Mouse (Mus musculus): ENCODE measurements around the gene Tgfbr1.
A peak's percentile ranks its signal among the peaks of the same experiment; 100 is the strongest.
"Not testable (repeated sequence)": the region's sequence is repeated elsewhere in the genome, so short reads cannot be mapped to it uniquely, and the experiment has no call there.

Gene Tgfbr1

DNA sequence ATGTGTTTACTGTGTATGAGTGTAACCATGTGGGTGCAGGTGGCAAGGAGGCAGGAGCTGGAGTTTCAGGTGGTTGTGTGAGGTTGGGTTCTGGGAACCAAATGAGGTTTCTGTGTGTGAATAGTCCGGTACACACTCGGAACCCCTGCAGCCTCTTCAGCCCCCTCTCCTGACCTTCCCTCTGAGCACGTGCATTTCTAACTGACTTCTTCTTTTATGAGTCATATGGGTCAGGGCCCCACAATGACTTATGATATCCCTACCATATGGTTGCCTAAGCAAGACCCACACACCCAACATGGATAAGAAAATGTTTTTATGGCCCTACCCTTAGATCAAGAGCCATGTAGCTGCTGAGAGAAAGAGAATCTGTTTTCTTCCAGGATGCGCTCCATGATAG, 6.0 kb upstream of the Tgfbr1 start:
- DNase-seq (ENCODE audit: low read depth, low spot score): no peak

DNA sequence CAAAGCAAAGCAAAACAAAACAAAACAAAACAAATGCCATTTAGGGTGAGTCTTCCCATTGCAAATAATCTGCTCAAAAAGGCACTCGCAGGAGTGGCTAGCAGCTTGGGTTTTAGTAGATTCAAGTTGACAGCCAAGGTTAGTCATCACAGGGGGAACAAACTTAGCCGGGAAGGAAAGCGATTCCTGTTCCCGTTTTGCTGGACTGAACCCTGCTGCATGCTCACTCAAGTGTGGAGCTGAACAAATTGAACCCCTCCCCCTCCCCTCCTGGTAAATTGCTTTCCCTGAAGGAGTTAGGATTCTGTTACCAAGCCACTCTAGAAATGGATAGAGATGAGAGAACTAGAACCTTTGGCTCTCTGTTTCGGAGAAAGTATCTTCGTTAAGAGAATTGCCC, 3.3 kb upstream of the Tgfbr1 start:
- no peak for DNase-seq (ENCODE audit: low read depth, low spot score)

DNA sequence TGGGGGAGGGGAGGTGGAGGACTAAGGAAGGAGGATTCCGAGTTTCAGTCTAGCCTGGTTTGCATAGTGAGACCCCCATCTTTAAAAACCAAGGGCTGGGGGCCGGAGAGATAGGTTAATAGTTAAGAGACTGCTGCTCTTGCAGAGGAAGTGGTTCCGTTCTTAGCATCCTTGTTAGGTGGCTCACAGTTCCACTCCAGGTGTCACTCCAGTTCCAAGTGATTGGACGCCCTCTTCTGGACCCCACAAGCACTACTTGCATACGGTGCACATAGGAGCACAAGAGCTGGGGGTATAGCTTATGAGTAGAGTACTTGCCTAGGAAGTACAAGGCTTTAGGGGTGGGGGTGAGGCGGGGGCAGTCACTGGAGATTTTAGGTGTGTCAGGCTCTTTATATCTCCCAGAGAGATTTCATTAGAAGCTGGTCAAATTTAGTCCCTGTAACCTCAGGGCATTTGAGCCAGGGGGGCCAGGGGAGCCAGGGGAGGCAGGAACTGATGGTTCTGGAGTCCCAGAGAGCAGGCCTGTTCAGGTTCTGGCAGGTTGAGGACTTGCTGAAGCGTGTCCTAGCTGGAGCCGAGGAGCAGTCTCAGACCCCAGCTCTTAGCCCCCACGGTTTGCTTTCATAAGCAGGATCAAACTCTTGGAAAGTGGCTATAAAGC, 1.5 kb upstream of the Tgfbr1 start:
- peak; percentile 30 for DNase-seq (ENCODE audit: low read depth, low spot score)

DNA sequence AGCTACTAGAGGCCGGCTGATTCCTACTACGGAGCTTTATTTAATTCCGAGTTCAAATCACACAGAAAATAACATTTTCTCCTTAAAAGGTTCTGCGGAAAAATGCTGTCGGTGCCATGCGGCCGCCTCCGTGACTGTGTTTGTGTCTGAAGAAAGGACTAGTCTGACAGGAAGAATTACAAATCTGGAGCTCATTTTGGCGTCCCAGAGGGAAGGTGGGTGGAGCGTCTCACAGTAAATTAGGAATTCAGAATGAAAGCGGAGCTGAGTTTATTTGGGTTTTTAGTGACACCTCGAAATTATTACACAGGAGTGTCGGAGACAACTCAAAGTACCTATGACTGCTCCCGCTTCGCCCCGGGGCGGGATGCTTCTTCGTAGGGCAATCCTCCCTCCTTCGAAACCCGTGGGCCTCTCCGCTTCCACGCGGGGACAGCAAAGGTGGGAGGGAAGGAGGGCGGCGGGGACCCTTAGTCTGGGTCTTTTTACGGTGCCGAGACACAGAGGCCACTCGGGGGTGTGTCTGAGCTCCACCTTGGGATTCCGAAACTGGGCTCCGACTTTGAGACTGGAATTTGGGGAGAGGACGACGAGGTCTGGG, 861 bp upstream of the Tgfbr1 start:
- peak; percentile 40 for DNase-seq (ENCODE audit: low read depth, low spot score)

DNA sequence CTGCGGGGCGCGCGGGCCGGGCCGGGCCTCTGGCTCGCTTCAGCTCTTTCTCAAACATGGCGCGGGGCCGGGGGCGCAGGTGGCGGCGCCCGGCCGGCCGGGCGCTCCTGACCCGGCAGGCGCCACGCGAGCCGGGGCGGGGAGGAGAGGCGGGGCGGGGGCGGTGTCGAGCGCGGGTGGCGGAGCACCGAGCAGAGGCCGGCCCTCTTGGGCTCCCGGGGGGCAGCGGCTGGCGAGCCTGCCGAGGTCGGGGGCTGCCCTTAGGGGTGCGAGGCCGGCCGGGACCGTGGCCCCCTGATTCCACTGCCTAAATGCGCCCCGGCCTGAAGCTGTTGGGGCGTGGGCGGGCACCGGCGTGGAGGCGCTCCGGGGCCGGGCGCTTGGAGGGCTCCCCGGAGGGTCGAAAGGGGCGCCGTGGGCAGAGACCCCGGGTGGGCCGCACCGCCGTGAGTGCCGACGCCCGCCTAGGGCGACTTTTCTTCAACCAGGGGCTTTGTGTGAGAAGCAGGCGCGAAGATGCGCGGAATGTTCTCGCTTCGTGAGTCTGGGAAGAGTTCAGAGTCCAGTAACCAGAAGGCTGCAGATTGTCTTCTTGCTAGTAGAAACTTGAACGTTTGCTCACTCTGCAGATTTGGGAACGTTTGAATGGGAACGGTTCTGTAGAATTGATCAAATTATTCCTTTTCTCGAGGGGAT, 542 bp downstream of the Tgfbr1 start:
- peak; percentile 31 for DNase-seq (ENCODE audit: low read depth, low spot score)

DNA sequence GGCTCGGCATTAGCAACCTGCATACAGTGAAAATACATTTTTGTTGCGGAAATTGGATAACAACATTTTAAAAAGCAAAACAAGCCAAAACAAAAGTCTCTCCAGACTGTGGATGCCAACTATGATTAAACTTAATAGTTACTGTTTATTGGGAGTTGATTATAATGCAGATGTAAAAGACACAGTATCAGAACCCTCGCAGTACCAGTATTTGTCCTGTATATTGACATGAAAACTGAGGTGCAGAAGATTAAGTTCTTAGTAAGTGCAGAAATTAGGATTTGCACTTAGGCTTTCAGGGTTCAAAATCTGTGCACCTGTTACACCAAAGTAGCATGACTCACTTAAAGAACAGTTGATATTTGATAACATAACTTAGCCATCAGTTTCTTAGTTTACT, 1.3 kb downstream of the Tgfbr1 start:
- no peak for DNase-seq (ENCODE audit: low read depth, low spot score)

DNA sequence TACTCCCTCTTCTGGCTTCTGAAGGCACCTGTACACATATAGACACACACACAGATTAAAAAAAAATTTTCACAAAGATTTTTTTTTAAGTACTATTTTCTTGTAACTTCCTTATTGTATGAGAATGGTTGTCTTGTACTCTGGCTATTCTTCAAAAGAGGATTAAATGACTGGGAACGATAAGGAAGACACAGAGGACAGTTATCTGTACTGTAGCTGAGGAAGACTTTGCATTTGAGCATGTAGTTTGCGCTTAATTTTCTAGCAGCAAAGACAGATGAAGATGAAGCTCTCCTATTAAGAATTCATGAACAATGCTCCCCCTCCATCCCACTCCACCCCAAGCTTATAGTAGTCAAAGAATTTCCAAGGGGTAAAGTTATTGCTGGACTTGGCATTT, 9.6 kb downstream of the Tgfbr1 start:
- no peak for DNase-seq (ENCODE audit: low read depth, low spot score)

DNA sequence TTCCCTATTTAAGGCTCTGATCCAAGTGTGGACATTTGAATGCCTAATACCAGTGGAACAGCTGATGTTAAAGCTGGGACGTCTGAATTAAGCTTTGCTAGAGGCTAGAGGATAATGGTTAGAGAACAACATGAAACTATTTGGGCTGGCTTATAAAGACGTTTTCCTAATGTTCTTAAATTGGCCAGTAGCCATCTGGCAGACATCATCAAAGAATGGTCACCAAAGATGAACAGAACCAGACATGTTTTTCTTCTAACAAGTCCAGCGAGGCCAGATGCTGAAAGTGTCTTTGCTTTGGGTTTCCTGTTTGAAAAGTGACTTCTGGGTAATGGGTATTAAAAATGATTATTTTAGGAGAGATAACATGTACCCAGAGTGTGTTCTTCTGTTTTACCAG, 10.1 kb downstream of the Tgfbr1 start:
- no peak for DNase-seq (ENCODE audit: low read depth, low spot score)

DNA sequence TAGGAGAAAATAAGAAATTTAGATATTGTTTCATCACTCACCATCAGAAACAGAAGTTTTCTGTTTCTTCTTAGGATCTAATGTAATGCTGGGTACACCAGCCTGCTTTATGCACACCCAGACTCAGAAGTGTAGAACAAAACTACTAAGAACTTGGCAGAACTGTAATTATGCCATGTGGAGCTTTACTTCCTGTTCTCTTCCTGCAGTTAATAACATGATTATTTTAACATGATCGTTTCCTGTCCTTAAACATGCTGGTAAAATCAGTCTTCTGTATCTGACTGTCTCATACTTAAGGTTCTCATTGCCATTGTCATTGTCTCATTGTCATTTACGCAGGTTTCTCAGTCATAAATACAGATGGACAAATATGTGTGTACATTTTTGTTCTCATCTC, 15.7 kb downstream of the Tgfbr1 start:
- DNase-seq (ENCODE audit: low read depth, low spot score): no peak

DNA sequence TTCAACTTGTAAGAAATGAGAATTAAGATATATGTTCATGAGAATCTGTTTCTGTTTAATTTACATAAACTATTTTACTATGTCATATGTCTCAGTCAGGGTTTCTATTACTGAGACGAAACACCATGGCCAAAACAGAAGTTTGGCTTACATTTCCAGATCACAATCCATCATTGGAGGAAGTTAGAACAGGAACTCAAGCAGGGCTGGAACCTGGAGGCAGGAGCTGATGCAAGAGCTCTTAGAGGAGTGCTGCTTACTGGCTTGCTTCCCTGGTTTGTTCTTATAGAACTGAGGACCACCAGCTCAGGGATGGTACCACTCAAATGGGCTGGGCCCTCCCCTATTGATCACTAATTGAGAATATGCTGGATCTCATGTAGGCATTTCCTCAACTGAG, 25.7 kb downstream of the Tgfbr1 start:
- DNase-seq (ENCODE audit: low read depth, low spot score): no peak

DNA sequence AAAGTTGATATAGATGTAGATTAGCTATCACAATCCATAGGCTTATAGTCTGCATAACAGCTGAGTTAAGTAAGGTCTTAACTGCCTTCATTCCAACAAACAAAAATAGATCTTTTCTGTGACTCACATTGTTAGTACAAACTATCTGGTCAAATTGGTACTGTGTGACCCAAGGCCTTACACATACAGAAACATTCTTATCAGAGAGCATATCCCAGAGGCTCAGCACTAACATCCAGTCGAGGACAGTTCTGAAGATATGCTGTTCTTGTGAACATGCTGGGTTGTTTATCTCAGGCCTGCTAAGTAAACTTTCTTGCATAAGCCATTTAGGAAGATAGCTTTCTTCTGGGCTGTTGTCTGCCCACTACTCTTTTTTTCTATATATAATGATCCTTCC, 29.4 kb downstream of the Tgfbr1 start:
- no peak for DNase-seq (ENCODE audit: low read depth, low spot score)

DNA sequence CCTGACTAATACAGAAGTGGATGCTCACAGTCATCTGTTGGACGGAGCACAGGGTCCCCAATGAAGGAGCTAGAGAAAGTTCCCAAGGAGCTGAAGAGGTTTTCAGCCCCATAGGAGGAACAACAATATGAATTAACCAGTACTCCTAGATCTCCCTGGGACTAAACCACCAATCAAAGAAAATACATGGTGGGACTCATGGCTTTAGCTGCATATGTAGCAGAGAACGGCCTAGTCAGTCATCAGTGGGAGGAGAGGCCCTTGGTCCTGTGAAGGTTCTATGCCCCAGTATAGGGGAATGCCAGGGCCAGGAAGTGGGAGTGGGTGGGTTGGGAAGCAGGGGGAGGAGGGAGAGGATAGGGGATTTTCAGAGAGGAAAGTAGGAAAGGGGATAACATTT, 38.9 kb downstream of the Tgfbr1 start:
- DNase-seq (ENCODE audit: low read depth, low spot score): not testable (repeated sequence)

DNA sequence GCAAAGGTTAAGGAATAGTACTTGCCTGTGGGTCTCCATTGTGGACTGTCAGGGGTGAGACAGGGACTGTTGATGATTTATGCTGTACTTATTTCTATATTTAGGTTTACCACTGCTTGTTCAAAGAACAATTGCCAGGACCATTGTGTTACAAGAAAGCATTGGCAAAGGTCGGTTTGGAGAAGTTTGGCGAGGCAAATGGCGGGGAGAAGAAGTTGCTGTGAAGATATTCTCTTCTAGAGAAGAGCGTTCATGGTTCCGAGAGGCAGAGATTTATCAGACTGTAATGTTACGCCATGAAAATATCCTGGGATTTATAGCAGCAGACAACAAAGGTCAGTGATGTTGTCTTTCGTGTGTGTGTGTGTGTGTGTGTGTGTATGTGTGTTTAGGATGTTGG, 43.2 kb downstream of the Tgfbr1 start:
- DNase-seq (ENCODE audit: low read depth, low spot score): no peak

DNA sequence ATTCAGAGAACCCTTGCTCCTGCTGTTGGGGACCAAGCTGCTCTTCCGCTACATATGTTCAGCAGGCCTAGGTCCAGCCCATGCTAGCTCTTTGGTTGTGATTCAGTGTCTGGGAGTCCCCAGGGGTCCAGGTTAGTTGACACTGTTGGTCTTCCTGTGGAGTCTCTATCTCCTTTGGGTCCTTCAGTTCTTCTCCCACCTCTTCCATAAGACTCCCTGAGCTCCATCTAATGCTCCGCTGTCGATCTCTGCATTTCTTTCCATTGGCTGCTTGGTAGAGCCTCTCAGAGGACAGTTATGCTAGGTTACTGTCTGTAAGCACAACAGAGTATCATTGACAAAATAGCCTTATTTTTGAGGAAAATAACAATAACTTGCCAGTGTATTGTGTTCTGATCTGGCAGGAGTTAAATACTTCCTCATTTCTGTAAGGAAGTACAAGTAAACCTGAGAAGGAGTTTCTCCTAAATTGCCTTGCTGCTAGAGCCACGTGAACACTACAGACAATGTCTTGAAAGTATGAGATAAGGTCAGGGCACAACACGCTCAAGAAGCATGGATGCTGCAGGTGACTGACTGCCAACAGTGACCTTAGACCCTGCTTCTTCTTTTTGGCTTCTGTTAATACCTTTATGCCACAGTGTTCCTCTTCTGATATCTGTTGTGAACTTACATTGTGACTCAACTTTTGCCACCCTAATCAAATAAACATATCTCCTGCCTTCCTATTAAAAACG, 45.1 kb downstream of the Tgfbr1 start:
- DNase-seq (ENCODE audit: low read depth, low spot score): no peak

DNA sequence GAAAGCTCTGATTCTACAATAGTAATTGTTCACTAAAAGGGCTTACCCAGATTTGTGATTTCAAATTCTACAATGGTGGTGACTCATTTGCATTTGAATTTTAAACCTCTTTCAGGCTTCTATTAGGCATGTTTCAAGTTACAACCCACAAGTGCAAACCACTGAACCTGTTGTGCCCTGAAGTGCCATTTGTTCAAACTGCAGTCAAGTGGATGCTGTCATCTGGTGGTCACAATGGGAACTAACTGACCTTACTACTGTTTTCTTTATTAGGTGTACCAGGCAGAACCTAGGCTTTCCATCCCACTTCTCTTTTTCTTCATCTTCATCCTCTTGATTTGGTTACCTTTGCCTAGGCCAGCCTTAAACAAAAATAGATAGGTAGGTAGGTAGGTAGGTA, 46.8 kb downstream of the Tgfbr1 start:
- DNase-seq (ENCODE audit: low read depth, low spot score): no peak

DNA sequence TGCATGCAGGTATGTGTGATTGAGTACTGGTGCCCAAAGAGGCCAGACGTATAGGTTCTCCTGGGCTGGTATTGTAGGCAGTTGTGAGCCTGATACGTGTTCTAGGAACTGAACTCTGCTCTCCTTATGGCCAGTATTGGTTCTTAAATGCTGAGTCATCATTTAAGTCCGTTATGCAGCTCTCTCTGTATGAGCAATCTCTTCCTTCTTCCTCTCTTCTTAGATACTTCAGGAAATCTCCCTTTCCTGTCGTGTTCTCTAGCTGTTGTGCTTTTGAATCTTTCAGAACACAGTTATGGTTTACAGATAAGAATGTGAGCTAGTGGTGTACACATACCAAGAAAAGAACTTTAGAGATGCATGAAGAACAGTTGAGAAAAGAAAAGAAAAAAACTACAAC, 47.3 kb downstream of the Tgfbr1 start:
- DNase-seq (ENCODE audit: low read depth, low spot score): no peak

DNA sequence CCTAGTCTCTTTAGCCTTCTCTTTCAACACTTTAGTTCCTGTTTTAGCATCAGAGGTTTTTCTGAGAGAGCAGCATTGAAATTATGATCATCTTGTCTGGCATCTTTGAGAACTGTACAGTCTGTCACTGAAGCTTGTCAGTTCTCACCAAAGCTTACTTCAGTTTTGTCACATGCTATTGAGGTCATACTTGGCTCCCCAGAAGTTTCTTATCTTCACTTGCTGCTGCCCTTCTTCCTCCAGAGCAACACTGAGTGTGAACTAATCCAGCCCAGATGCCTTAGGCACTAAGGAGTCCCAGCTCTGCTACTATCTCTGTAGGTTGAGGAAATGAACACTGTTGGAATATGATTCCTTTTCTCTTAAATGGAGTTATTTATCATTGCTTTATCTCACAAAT, 49.2 kb downstream of the Tgfbr1 start:
- DNase-seq (ENCODE audit: low read depth, low spot score): no peak

DNA sequence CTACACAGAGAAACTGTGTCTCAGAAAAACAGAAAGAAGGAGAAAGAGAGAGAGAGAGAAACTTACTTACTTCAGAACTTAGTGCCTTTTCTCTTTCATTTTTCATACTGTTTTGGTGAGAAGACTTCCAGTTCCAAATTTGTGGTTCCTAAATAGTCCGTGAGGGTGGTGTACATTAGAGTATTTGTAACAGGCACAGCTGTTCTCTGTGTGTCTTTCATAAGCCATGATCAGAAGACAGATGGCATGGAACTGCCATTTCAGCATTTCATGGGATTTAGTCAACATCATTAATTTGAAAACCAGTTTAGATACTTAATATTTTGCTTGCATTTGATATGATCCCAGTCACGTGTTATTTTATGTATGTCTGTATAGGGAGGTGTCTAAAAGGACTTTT, 51.5 kb downstream of the Tgfbr1 start:
- DNase-seq (ENCODE audit: low read depth, low spot score): no peak

DNA sequence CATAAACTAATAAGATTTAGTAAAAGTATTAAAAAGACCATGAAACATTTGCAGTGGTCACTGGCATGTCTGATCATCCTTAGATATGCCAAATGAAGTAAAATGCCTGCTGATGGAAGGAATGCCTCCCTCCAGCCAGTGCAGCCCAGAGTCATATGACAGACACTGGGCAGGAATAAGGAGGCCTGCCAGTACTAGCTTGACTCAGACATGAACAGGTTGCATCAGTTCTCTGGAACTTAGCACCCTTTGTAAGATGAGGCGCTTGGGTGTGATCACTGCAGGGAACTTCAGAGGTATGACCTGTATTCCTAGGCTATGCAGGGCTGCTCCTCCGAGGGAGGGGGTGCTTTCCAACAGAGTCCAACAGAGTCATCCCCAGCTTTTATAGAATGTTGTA, 54.1 kb downstream of the Tgfbr1 start:
- DNase-seq (ENCODE audit: low read depth, low spot score): no peak

DNA sequence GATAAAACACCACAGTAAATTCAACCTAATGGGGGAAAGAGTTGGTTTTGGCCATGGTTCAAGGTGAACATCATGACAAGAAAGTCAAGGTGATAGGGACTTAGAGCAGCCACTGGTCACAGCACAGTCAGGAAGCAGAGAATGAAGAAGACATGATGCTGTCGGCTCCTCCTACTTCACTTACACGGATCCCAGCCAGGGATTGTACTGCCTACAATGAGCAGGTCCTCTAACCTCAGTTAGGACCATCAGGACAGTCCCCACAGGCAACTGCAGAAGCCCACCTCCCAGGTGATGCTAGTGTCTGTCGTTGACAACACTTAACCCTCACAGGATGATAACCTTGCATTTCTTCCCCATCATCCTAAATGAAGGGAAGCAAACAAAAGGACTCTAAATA, 64.8 kb downstream of the Tgfbr1 start:
- no peak for DNase-seq (ENCODE audit: low read depth, low spot score)

DNA sequence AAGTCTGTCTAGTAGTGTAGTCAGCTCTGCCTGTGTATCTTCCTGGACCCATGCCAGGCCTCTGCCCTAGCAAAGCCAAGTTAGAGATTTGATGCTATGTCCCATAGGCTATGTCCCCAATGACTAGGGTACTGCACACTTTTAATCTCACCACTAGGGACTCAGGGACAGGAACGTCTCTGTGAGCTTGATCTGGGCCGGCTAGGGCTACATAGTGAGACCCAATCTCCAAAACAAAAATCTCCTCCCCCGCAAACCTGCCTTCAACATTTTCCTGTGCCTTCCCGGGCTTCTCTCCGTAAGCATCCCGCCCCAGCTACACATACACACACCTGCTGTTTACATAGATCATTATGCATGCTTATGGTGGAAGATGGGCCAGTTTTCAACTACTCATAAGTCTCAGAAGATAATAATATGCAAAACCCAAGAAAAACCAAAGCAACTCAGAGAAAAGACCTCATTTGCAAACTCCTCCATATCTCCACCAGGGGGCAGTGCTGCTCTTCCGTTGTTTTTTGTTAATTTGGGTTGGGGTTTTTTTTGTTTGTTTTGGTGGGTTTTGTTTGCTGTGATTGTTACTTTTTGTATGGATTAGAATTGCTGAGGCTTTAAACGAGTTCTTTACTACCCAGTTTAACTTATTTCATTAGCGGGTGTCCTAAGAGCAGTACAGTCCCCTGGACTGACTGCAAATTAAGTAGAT, 66.4 kb downstream of the Tgfbr1 start:
- DNase-seq (ENCODE audit: low read depth, low spot score): peak; percentile 24

DNA sequence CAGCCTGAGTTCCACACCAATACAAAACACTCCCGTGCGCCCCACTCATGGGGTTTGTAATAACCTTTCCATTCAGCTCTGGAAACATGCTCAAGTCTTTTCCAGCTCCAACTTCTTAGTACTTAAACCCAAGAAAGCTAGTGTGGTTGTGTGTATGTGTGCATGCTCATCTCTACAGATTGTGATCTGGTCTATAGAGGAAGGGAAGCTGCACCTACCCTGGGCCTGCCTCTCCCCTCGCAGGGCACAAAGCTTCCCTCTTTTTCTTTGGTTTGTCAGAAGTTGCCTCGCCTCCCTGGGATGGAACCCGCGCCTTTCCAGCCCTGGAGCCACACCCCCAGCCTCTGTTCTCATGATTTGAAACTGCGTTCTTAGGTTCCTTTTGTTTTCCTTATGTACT, 67.2 kb downstream of the Tgfbr1 start:
- DNase-seq (ENCODE audit: low read depth, low spot score): no peak

All from embryo, embryonic 11.5 days (tissue).